Mouse (Mus musculus) 3134 (cell line): ENCODE measurements around the gene Ints4.

Source experiments
- DNase-seq: peaks from one replicate; pipeline ENCODE4 v3.0.0-alpha.2; 2011; ENCODE audit warnings: low spot score; ENCODE audit not compliant: insufficient read length; ENCODE audit errors: extremely low read depth

Gene Ints4

DNA sequence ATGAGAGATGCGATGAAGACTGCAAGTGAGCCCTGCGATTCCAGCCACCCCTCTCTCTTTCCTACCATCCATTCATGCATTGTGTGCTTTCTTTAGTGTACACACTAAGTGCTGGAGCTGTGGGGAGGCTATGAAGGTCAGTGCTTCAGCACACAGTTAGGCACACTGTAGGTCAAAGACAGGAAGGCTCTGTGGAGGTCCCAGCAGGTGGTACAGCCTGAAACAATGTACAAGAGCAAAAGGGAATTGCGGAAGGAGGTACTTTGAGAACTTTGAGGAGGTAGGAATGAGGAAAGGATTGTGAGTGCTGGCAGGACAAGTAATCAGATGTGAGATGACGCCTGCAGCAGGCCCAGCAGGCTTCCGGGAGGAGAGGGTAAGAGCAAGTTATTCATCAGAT lies 54.8 kb downstream of the Ints4 start:
- no peak for DNase-seq

DNA sequence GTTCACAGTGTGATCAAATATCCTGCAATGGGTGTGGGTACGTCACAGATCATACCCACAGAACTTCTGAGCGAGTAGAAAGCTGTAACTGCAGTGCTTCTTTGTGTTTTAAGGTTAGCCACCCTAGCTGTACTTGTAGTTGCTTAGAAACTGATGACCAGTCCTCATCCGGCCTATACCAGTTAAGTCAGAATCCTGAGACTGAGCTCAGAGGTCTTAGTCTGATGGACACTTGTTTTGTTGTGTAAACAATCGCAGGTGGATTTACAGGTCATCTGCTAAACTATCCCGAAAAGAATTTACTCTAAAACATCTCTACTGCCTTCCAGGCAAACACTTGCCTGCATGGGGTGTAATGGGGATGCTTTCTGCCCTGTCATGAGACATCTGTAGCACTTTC lies 55.8 kb downstream of the Ints4 start:
- no peak for DNase-seq

DNA sequence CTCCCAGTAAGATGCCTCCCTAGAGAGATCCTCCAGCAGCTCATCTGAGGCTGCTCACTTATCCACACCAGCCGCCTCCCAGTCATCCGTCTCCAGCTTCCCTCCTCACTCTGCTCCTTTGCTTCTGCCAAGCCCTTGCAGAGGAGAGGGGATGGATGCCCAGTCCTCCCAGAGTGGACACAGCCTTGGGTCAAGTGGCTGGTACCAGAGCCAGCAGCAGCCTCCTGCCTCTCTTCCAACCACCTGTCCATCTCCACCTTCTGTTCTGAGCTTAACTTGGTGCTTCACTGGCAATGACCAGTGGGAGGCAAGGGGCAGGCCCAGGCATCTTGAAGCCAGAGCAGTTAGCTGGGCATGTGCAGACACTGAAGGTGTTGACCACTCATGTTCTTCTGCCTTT lies 65.7 kb downstream of the Ints4 start:
- DNase-seq = no peak

DNA sequence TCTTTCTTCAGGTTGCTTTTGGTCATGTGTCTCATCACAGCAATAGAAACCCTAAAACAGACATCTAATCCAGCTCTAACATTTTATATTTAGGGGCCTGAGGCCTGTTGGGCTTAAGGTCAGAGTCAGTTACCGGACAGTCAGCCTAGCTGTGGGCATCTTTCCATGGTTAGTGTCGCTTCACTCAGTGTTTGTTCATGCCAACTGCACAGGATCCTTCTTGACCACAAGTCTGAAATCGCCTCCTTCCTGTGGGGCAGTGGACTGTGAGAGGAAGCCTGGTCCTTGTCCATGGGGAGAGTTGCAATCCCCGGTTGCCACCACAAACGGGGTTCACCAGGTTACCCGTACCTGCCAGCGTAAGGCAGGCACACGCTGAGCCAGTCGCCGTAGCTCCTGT lies 68.5 kb downstream of the Ints4 start:
- DNase-seq = no peak

DNA sequence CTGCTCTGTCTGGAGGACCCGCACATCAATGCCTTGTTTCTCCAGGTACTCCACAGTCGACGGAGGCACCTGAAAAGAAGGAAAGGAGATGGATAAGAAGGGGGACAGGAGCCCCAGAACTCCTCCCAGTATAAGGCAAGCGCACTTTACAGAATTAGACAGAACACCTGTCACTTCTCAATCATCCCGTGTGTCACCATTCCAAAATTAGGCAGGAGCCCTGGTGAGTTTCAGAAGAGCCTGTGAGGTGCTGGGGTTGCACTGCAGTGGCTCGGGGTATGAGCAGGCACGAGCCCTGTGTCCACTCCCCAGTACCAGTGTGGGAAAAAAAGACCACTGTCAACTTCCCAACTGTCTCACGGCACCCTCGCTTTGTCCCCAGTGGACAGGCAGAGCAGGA lies 69.9 kb downstream of the Ints4 start:
- DNase-seq = no peak

DNA sequence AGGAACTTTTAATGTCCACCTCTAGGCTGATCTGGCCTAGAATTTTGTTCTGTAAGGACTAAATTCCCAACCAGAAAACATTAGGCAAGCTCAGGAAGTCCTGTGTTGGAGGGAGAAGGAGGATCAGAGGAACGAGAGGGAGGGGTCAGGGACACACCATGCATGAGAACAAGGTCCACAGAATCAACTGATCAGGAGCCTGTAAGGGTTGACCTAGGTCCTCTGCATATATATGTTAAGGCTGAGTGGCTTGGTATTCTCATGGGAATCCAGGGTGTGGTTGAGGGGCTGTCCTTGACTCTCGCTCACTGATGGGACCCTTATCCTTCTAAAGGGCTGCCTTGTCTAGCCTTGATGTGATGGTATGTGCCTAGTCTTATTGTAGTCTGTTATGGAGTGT lies 82.8 kb downstream of the Ints4 start:
- no peak for DNase-seq

DNA sequence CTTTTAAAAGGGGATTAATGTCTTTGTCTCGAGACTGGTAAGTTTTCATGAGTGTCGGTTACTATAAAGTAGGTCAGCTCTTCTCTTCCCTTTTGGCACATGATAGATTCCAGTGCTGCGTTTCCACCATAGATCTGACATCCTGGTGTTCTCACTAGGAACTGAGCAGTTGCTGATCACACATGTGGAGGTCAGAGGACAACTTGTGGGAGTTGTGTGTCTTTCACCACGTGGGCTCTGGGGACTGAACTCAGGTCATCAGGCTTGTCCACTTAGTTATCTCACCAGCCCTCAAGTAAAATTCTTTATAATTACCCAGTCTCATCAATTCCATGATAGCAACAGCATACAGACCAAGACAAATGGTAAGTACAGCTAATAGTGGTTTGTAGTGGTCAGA lies 88.6 kb downstream of the Ints4 start:
- DNase-seq = no peak

DNA sequence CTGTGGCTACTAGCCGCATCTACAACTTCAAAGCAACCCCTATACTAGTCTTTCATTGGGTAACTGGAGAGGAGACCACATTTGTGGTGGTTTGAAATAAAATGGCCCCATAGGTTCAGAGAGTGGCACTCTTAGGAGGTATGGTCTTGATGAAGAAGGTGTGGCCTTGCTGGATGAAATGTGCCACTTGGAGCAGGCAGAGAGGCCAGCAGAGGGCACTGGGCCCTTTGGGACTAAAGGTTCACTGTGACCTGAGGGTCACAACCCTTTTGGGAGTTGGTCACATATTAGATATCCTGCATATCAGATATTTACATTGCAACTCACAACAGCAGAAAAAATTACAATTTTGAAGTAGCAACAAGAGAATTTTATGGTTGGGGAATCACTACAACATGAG lies 89.6 kb downstream of the Ints4 start:
- no peak for DNase-seq

DNA sequence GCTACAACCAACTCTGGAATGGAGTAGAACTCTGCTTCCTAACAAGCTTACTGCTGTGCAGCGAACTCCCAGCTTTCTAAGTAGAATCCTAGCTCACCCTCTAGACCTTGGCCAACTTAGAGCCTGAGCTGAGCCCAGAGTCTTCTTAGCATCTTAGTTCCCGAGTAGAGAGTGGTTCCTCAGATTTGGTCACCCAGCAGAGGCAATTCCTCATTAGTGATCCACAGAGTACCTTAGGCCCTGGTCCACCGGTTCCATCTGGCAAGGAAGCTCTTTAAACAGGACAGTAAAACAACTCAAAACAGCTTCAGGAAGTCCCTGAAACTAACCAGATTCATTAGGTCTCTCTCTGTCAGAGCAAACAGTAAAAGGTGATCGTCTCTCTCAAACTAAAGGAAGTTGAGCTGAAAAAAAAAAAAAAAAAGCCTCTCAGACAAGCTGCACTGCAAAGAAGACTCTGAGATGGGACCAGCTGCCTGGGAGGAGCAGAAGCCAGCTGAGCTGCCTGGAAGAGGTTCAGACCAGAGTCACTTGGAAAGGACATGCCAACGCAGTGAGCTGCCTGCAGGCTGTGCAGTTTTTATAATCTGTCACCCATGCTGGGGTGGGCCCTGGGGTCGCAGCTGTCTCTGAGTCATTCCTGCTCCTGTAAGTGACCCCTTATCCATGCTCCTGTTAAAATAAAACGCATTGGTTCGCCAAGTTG lies 97.8 kb downstream of the Ints4 start:
- DNase-seq = peak; percentile 39

DNA sequence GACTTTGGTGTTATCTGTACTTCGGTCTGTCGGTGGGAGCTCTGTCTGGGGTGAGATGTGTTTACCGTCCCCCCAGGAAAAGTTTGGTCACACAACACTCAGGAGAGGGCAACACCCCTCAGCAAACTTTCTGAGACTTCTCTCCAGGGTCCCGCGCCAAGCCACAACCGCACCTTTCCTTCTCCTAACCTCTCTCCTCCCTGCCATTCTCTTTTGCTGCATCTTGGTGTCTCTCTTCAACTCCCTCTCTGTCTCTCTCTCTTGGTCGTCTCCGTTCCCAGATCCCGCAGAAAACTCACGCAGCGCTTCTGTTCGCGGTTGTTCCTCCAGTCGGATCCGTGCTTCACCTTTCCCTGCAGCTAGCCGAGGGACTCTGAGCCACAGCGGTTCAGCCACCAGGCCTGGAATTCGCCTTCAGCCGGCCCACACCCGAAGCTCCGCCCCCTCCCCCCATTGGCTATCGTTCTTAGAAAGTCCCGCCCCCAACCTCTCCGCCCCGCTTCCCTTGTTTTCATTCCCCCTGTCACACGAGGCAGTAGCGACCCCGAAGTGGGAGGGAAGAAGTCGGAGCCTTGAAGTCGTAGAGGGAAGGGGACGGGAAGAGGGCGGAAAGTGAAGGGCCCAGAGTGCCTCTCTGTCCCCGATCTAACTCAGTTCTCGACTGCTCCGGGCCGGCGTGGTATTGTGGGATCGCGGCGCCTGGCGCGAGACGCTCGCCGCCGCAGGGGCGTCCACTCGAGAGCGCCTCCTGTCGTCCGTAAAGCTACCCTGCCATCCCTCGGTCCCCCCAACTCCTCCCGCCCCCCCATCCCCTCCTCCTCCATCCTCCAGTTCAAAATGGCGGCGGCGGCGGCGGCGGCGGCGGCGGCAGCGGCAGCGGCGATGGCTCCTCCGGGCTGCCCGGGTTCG lies 98.6 kb downstream of the Ints4 start, which contains the start of the genes Aamdc and Rsf1:
TSS of gene Aamdc (minus strand) at position 431 of the 909 bp plus-strand sequence.
TSS of gene Rsf1 (plus strand) at position 823 of the 909 bp plus-strand sequence.
- peak; percentile 93 for DNase-seq

DNA sequence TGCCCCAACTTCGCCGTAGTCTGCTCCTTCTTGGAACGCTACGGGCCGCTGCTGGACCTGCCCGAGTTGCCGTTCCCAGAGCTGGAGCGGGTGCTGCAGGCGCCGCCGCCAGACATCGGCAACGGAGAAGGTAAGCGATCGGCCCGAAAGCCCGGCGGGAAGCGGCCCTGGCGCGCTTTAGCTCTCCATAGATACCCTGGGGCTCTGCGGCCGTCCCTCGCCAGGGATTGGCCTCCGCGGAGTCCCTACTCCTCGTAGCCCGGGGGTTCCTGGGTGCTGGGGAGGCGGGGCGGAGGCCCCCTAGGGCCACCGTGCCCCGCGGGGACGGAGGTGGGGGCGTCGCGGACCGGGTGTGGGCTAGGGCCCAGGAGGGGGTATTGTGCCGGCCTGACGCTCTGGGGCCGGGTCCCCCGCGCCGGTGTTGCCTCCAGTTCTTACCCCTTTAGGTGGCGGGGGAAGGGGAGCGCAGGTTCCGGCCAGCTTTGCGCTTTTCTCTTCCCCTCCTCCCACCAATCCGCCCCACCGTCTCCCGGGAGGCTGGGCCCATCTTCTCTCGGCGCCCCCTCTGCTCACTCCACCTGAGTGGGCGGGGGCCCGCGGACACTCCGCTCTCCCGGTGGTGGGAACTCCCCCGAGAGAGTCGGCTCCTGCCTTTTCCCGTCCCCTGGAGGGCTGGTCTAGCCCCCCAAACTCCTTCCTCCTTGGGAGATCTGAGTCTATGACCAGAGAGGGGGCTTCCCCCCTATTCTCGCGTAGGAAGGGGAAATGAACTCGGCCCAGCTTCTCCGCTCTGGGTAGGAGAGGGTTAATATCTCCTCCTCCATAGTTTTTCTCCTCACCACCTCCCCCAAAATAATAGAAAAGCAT lies 99.5 kb downstream of the Ints4 start:
- DNase-seq = peak; percentile 55

DNA sequence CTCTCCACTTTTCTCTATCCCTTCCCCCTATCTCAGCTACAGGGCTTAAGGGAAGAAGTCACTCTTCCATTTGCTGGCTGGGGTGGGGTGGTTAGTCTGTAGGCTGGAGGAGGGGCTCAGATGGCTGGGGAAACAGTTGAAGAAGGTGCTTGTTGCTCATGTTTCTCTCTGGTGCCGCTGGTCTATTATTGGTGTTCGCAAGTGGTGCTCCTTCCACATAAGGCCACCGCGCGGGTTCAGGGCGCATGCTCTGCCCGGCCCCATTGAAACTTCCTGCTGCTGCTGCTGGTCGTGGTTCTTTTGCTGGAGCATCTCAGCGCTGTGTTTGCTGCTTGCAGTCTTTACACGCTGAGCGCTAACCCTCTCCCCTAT lies 100.1 kb downstream of the Ints4 start:
- DNase-seq = peak; percentile 81

DNA sequence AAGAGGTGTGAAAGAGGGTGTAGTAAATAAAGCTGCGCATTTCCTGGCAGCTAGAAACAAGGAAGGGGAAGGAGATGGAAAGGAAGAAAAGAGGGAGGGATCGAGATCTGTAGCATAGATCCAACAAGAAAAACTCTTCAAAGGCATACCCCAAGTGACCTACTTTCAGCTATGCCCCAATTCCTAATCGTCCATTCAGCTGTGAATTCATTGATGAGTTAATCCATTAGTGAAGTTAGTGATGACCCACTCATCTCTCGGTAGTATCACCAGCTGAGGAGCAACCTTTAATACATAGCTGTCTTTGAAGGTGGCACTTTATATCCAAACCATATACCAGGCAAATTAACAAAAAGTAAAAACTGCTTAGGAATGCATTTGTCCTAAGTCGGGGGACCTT lies 107.8 kb downstream of the Ints4 start:
- DNase-seq = no peak

DNA sequence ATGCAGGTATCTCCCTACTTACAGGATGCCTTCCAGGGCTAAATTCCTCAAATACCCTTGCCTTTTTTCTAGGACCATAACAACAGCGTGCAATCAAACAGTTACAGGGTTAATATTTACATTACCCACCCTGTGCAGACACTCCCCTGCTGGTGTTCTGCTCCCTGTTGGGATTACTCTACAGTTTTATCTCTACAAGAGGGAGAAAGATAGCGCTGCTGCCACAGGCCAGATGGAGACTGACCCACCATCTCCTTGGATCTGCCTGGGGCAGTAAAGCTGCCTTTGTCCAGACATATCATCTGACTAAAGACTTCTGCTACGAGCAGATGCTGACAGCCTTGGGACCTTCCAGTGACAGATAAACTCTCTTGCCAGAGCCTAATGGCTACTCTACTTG lies 109.7 kb downstream of the Ints4 start:
- no peak for DNase-seq
